Mouse (Mus musculus): ENCODE results near the gene Itpkc.
A peak's percentile ranks its signal among the peaks of the same experiment; 100 is the strongest.

DNA sequence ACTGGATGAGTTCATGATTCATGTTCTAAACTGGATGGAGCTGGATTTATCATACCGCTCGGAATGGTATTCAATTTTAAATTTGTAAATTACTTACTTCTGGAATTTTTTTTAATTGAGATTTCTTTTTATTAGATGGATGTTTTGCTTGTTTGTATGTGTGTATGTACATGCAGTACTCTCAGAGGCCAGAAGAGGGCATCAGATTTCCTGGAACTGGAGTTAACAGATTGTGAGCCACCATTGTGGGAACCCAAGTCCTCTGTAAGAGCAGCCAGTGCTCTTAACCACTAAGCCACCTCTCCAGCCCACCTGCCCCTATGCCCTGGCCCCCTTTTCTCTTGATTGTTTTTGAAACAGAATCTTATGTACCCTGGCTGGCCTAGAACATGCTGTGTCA lies 20.7 kb upstream of the Itpkc start:
- TF ChIP-seq CTCF (IDR thresholded peaks at IDR 0.05; ENCODE audit: low read depth) (peak; percentile 66), EP300 (IDR thresholded peaks at IDR 0.05; ENCODE audit: low read depth) (no peak)
